Mouse (Mus musculus): ENCODE data around the gene Tomm6.

- TF ChIP-seq CTCF (IDR thresholded peaks at IDR 0.05; ENCODE audit: low read depth): no peak
- no peak for TF ChIP-seq EP300 (IDR thresholded peaks at IDR 0.05; ENCODE audit: low read depth)
Measured at GRCm38 (mm10) chr17:47689894-47690293, 1.7 kb upstream of the Tomm6 start.

All from liver, postnatal 0 days (tissue).